Mouse (Mus musculus): ENCODE data around the gene Gm20388.
"Not testable (repeated sequence)": the region's sequence is repeated elsewhere in the genome, so short reads cannot be mapped to it uniquely, and the experiment has no call there.

Gm20388 gene

GRCm38 (mm10) chr8:123271147-123271546 is 3360.5 kb downstream of the Gm20388 start:
- DNase-seq (ENCODE audit: low read depth in 2 of 2, low spot score in 2 of 2) = no peak

DNA sequence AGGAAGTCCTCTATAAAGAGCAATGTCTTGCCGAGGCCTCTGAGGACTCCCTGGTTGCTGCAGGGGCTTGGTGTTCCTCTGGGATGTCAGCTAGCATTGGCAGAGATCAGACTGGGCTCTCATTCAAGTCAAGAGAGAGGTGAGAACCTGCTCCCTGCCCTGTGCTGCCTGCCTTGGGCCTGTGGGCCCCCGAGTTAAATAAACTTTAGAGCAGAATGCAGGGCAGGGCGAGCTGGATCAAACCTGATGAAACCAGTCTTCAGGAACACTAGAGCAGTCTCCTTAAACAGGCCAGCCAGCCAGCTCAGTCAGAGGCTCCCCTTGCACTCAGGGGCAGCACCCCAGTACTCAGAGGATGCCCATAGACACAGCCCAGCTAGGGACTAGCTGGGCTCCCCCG is 3361.3 kb downstream of the Gm20388 start:
- DNase-seq (ENCODE audit: low read depth in 2 of 2, low spot score in 2 of 2) = no peak

- no peak for DNase-seq (ENCODE audit: low read depth in 2 of 2, low spot score in 2 of 2)
Measured at GRCm38 (mm10) chr8:123274447-123274846, 3363.8 kb downstream of the Gm20388 start.

- no peak for DNase-seq (ENCODE audit: low read depth in 2 of 2, low spot score in 2 of 2)
Measured at GRCm38 (mm10) chr8:123275096-123275495, 3364.5 kb downstream of the Gm20388 start.

DNA sequence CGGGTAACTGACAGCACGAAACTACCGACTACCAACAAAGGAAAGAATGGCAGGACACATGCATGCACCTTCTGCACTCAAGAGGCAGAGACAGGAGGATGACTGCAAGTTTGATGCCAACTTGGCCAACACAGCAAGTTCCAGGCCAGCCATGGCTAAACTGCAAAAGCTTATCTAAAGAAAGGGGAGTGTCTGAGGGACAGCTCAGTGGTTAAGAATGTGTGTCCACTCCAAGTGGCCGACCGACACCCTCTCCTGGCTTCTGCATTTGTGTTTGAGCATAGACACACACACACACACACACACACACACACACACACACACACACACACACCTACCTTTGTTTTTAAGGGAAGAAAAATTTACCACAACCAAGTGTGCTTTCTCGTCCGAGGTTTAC is 3367.8 kb downstream of the Gm20388 start:
- DNase-seq (ENCODE audit: low read depth in 2 of 2, low spot score in 2 of 2) = no peak

DNA sequence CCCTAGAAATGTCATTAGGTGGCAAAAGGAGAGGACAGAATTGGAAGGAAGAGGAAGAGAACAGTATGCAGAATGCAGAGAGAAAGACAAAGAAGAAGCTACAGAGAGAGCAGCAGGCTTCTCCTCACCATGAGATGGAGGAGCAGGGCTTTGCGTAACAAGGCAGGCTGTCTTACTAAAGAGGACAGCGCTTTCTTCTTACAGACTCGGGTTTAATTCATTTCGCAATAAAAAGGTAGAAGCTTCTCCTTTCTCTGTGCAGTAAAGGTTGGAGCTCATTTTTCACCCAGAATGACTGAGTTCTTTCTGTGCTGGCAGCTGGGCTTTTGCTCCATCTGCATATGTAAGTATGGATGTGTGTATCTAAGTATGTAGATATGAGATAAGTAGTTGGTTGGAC is 3369.2 kb downstream of the Gm20388 start:
- DNase-seq (ENCODE audit: low read depth in 2 of 2, low spot score in 2 of 2) = no peak

DNA sequence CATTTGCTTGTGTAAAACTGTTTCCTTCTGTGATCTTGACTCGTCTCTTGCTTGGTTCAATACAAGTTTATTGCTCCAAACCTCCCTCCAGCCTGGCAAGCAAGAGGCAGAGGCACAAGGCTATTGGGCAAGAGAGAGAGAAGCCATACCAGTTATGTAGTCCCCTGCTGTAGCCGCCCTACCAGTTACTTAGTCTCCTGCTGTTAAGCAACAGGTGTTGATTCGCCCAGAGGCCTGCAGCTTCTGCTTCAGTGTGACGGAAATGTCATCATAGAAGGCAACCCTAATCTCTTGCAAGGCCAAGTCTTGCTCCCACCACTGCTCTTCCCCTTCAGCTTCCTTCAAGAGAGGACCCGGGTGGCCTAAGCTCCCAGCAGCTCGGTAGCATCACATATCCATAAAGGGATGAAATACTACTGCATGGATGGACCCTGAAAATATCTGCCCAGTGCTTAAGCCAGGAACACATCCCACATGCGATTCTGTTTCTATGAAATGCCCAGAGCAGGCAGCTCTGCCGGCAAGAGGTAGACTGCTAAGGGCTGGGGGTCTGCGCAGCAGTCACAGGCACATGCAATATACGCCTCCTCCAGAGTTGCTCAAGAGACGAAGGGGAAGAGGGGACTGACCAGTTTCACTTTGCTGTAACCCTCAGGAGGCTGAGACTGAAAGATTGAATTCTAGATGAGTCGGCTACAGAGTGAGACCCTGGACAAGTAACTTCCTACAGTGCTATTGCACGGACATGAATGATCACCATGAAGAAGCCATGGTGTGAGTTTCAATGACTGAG is 3369.9 kb downstream of the Gm20388 start:
- DNase-seq (ENCODE audit: low read depth in 2 of 2, low spot score in 2 of 2) = no peak

- DNase-seq (ENCODE audit: low read depth in 2 of 2, low spot score in 2 of 2) = not testable (repeated sequence)
Measured at GRCm38 (mm10) chr8:123282994-123283393, 3372.4 kb downstream of the Gm20388 start.

DNA sequence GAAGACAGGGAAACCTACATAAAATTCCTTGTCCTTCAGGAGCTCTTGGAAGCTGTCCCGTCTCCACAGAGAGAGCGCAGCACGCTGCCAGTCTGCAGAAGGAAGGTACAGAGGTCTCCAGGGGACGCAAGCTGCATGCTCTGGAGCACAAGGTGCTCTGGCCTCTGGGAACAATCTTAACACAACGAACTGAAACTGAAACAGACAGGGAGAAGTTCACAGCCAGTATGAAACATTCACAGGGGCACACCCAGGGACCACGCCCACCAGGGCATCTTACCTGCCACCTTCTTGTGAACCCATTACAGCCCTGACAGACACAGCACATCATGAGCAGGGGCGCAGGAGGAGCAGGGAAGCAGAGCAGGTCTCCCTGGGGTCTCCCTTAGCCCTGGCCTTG is 3373.3 kb downstream of the Gm20388 start:
- no peak for DNase-seq (ENCODE audit: low read depth in 2 of 2, low spot score in 2 of 2)

DNA sequence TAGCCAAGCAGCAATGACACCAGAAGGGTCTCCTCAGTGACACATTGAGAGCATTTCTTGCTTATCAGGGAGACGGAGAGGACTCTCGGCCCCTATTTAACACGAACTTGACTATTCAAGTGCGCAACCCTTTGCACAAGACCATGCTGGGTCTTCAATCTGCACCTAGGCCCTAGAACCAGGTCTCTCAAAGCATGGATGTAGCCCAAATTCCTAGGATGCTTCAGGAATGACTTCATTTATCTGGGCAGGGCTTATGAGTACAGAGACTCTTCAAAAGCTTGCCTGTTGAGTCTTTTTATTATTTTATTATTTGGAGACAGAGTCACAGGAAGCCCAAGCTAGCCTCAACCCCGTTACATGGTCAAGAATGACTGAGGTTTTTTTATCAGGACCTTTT is 3373.9 kb downstream of the Gm20388 start:
- DNase-seq (ENCODE audit: low read depth in 2 of 2, low spot score in 2 of 2) = no peak

GRCm38 (mm10) chr8:123287362-123287761 is 3376.7 kb downstream of the Gm20388 start:
- DNase-seq (ENCODE audit: low read depth in 2 of 2, low spot score in 2 of 2) = no peak

DNA sequence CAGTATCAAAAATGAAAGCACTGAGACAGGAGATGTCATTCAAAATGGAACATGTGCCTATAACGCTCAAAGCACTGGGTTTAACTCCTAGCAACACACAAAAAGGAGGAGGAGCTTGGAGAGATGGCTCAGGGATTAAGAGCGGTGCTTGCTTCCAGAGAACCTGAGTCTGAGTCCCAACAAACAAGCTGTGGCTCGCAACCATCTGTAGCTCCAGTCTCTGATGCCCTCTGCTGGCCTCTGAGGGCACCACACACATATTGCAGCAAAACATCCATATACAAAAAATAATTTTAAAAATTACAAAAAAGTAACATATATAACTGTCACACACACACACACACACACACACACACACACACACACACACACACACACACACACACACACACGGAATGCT is 3379.5 kb downstream of the Gm20388 start:
- DNase-seq (ENCODE audit: low read depth in 2 of 2, low spot score in 2 of 2) = peak in 1 of 2 experiments; percentile 7

DNA sequence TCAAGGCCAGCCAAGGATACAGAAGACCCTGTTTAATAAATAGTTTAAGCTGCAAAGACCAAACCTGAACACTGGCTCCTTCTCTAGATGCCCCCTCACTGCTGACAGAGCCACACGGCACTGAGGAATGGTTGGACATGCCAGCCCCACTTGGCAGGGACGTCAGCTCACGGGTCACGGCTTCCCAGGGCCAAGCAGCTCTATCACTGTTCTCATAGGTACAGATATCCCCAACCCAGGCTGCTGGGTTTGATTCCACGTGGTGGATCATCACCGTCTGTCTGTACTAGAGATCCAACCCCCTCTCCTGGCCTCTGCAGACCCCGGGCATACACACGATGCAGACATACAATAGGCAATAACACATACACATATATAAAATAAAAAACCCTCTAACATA is 3380.0 kb downstream of the Gm20388 start:
- DNase-seq (ENCODE audit: low read depth in 2 of 2, low spot score in 2 of 2) = no peak

- DNase-seq (ENCODE audit: low read depth in 2 of 2, low spot score in 2 of 2) = no peak
Measured at GRCm38 (mm10) chr8:123291716-123292115, 3381.1 kb downstream of the Gm20388 start.

- DNase-seq (ENCODE audit: low read depth in 2 of 2, low spot score in 2 of 2) = no peak
Measured at GRCm38 (mm10) chr8:123292281-123292680, 3381.6 kb downstream of the Gm20388 start.

- DNase-seq (ENCODE audit: low read depth in 2 of 2, low spot score in 2 of 2) = no peak
Measured at GRCm38 (mm10) chr8:123292785-123293184, 3382.1 kb downstream of the Gm20388 start.

GRCm38 (mm10) chr8:123298301-123298700 is 3387.7 kb downstream of the Gm20388 start:
- DNase-seq (ENCODE audit: low read depth in 2 of 2, low spot score in 2 of 2) = no peak

- no peak for DNase-seq (ENCODE audit: low read depth in 2 of 2, low spot score in 2 of 2)
Measured at GRCm38 (mm10) chr8:123308738-123309137, 3398.1 kb downstream of the Gm20388 start.

GRCm38 (mm10) chr8:123317781-123318466 is 3407.3 kb downstream of the Gm20388 start:
- DNase-seq (ENCODE audit: low read depth in 2 of 2, low spot score in 2 of 2) = no peak

GRCm38 (mm10) chr8:123318467-123318911 is 3407.8 kb downstream of the Gm20388 start, which contains the start of gene Fanca:
TSS of gene Fanca (minus strand) at chr8:123318576.
- peak; percentile 83 to 89 for DNase-seq (ENCODE audit: low read depth in 2 of 2, low spot score in 2 of 2)

DNA sequence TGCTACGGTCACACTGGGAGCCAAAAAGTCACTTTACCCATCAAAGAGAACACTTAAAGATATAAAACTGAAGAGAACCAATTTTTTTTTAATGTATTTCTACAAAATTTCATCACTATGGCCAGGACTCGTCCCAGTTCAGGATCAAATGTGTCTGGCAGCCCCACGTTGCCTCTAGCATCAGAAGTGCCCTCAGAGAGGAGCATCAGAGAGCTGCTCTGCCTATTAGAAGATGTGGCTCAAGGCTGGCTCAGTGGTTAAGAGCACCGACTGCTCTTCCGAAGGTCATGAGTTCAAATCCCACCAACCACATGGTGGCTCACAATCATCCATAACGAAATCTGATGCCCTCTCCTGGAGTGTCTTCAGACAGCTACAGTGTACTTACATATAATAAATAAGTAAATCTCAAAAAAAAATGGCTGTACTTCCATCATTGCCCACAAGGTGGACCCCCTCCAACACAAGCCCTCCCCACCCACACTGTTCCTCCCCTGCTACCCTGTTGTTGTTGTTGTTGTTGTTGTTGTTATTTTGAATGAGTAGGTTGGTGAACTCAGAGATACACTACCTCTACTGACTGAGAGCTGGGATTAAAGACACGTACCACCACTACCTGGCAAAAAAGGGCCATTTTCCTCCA is 3409.0 kb downstream of the Gm20388 start:
- DNase-seq (ENCODE audit: low read depth in 2 of 2, low spot score in 2 of 2) = peak; percentile 31 to 62

GRCm38 (mm10) chr8:123328552-123328951 is 3417.9 kb downstream of the Gm20388 start:
- DNase-seq (ENCODE audit: low read depth in 2 of 2, low spot score in 2 of 2) = no peak
